Mouse (Mus musculus) ovary, postnatal 10 days (tissue): ENCODE results near the gene Arf3.

Experiments used
- DNase-seq: peaks from one replicate; pipeline ENCODE4 v3.0.0; 2022; ENCODE audit warnings: low spot score

Gene Arf3

DNA sequence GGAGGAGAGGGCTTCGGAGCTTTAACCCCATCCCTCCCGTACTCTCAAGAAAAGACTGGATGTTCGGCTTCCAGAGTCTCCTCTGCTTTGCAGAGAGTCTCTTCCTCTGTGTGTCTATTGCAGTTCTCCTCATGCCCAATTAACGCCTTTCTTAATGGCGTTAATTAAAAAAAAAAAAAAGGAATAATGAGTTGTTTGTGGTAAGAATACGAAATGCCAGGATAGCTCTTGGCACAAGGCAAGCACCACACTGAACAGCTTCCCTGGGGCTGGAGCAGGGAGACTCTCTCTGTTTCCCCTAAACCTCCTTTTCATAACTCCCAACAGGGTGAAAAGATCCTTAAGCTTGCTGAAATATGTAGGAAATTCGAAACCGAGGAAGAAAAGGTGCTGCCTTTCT lies 40.8 kb downstream of the Arf3 start:
- no peak for DNase-seq

DNA sequence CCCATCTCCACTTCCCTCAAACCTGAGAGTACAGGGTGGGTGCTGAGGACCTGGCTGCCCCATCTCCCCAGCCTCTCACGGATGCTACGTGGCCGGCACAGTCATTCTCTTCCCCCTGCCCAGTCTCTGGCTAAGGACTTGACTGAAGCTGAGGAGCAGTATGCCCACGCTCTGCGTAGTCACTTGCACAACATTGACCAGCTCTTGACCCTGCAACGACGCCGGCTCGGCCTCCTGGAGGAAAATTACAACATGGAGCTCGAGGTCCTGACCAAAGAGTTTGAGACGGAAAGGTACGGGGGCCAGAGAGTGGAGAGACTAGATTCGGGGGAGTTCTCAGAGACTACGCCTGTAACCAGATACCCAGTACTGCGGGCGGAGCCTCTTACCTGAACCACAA lies 45.7 kb downstream of the Arf3 start:
- DNase-seq, result no peak

DNA sequence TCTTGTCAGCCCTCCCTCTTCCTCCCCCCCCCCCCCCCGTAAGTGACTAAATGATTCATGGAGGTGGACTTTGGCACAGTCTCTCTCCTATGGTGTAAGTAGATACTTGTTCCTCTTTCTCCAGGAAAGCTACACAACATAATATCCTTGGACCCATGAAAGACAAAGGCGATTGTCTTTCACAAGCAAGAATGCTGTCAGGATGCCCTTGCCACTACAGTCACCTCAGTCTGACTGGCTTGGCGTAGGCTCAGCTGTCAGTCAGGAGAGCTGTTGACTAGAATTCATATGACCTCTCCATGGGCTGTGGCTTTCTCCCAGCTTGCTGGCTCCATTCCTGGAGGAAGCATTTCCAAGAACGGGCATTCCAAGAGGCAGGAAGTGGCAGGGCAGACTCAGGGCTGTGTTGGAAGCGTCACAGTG lies 48.8 kb downstream of the Arf3 start:
- no peak for DNase-seq

DNA sequence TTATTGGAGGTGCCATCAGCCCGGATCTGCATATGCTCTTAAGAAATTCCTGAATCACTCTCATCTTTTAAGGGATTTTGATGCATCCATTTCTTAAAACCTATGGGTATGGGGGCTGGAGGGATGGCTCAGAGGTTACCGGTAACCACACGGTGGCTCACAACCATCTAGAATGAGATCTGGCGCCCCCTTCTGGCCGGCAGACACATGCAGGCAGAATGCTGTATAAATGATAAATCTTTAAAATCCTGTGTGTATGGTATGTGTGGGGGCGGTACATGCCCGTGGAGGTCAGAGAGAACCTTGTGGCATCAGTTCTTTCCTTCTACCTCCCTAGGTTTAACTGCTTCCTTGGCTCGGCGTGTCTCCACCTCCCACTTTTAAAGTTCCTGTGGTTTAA lies 52.6 kb downstream of the Arf3 start:
- DNase-seq, result peak; percentile 35

DNA sequence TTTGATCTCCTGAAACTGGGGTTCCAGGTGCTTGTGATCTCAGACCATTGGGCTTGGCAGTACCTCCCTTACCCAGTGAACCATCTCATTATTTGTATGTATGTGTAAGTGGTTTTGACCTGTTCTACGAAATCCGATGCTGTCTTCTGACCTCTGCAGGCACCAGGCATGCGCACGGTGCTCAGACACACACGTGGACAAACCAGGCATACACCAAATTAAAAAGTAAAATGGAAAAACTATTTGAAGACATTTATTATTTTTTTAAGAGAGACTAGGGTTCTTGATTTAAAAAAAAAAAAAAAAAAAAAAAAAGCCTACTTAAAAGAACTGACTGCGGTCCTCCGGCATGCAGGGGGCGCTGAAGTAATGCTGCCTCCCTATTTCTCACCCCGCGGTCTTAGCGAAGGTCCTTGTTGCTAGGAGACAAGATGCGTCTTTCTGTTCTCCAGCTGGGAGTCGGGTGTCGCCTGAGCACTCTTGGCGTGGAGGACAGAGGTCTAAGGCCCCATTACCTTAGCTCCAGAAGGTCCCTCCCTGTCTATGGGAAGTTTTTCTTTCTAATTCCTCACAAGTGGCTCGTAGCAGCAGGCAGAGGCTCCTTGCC lies 55.1 kb downstream of the Arf3 start, which contains the start of gene Ccdc65:
TSS of gene Ccdc65 (plus strand) at position 442 of the 607 bp plus-strand sequence.
- DNase-seq, result peak; percentile 60

DNA sequence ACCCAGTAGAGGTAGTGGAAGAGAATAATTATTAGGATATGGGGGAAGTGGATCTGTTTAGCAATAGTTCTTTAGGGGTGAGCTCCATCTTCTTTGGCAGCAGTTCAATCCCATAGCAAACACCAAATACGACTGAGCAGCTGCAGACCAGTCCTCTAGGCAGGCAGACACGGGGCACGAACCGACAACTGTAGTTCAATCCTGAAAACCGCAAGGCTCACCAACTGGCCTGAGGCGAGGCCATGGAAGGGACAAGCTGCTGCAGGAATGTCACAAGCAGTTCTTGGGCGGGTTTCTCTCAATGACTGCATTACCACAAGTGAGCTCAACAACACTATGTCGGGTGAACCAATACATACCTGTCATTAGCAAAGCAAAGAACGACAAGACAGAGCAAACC lies 58.7 kb downstream of the Arf3 start:
- no peak for DNase-seq

DNA sequence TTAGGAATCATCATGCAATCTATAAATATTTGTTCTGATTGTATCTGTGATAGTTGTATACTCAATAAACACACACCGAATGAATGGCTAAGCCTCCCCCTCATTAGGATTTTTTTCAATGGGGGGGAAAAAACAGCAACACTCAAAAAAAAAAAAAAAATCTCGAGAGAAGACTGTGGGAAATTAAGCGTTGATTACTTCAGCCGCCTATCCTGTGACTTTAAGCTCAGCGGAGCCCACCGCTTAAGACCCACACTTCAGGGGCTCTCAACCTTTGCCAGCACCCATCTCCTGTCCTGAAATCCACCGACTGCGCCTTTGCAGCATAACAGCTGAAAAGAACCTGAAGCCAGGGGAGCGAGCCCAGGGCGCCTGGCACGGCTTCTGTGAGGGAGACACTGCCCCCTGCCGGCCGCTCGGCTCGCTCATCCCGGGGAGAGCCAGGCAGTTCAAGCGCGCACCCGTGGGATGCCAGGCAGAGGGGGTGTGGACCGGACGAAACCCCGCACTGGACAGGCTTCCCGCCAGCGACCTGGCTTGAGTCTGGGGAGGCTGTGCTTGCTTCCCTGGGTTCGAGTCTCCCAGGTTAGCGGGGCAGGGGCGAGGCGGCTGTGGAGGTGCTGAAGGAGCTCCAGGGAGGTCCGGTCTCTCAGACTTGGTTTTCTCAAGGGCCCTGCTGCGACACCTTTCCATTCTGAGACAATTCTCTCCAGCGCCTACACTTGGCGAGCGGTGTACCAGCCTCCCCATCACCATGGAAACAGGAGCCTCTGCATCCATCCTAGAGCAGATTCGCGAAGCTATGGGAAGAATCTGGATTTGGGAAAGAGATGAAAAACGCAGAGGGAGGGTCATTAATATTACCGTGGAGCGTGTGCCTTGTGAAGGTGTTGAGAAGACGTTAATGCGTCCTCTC lies 63.6 kb downstream of the Arf3 start:
- DNase-seq, result peak; percentile 72

DNA sequence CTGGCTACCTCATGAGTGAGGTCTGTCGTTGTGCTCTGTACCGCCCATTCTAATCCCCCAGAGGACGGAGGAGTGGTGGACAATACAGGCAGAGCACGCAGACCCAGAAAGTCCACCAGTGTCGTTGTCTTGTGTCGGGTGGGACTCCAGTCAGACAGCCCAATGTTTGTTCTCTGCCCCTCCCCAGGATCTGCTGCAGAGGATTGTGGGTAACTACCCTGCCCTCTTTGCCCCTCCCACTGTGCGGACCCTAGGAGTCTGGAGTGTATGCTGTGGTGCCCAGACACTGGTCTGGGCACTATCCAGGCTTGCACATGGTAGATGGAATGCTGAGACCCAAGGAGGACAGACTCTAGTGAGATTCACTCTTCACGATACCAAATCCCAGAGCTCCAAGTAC lies 66.8 kb downstream of the Arf3 start:
- DNase-seq, result no peak

DNA sequence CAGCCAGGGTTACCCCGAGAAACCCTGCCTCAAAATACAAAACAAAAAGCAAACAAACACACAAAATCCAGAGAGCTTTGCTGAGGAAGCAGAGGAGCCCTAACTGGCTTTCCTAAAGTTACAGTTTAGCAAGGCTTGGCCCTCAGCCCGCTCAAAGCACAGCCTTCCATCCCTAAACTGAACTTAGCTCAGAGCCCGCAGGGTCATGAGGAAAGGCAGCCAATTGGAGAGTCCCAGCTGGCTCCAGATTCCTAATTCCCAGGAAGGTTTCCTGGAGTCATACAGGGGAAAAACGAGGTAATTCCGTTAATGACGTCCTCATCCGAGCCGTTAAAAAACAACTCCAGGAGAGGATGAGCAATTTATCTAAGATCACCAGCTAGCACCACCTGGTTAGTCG lies 67.3 kb downstream of the Arf3 start:
- no peak for DNase-seq

DNA sequence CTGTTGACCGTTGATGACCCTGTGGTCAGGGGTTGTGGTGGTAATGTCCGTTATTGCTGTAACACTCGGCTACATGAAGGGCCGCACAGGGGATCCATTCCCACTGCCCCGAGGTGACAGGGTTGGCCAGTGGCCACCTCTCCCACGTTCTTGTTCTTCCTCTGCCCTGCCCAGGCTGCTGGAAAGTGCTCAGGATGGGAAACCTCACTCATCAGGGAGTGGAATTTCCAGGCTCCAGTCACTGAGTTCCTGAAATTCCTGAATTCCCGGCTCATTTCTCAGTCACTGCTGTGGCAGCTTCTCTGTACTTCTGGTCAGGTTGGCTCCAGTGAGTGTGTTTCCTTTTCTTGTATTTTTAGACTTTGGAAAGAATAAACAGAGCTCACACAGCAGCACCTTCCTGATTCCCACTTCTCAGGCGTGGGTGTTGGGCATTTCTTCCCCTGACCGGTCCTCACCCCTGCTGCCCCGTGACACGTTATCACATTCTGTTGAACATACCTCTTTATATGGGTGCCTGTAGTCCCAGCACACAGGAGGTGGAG lies 70.8 kb downstream of the Arf3 start:
- no peak for DNase-seq

DNA sequence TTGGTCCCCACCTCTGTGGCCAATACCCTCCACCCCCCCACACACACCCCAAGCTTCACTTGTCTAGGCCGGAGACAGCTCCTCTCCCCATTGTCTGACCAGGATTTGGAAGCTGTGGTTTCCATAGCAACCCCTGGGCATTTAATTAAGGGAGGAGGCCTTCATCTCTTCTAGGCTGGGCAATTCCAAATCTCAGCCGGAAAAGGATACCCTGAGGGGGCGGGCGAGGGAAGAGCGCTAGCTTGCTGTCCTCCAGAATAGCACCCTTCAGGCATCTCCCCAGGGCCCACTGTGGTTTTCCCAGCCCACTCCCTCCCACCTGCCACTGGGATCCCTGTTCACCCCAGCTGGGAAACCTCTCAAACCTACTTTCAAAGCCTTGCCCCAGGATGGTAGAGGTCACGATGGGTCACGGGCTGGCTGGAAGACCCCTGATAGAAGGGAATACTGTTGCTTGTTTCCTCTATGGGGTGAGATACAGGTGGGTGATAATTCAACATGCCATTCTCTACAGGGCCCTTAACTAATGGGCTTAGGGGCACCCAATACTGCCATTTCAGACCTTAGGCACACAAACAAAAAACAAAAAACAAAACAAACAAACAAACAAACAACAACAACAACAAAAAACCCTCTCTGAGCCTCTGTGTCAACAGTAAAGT lies 71.4 kb downstream of the Arf3 start:
- DNase-seq, result no peak

DNA sequence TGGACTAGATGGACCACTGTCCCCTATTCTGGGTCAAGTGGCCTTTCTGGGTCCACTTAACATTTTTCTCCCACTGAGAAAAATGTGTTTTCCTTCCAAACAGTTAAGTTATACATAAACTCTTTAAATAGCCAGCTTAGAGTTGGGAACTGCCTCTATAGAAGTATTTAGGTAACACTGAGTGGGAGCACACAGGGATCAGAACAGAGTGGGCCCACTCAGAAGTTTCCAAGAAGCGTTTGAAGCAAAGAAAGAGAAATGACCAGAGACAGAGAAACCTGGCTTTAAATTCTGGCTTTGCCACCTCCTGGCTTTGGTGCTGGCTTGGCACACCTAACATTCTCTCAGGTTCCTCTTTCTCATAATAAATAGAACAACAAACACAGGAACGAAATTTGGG lies 73.3 kb downstream of the Arf3 start:
- DNase-seq, result no peak
